Mouse (Mus musculus): Measurements from ENCODE around the gene Eif4h. TPM values are rescaled to one million over a fixed set of nuclear protein-coding genes. Genes with fewer than 3 reads are reported as not detected.

Gene Eif4h
- polyA plus RNA-seq, 1 experiment: 293 TPM

GRCm38 (mm10) chr5:134611810-134612521 lies 27.3 kb downstream of the Eif4h start:
- no peak overlapping the region for H3K4me3 ChIP-seq
- no peak overlapping the region for H3K4me2 ChIP-seq (ENCODE audit: low read depth)
- no peaks in the 10 kb centered on the region for H3K79me2 ChIP-seq (ENCODE audit: control insufficient read depth, insufficient read depth)
- no peaks in the 10 kb centered on the region for H3K27me3 ChIP-seq (ENCODE audit: control insufficient read depth, insufficient read depth, insufficient read length)
- peak in 1 of 3 experiments; percentile 36 for TF ChIP-seq MYOD1 (IDR thresholded peaks at IDR 0.05; ENCODE audit: control insufficient read depth in 1 of 3, insufficient read length in 2 of 3, low read depth in 2 of 3)
- no peak for TF ChIP-seq SRF (IDR thresholded peaks at IDR 0.05; ENCODE audit: control insufficient read depth, insufficient read length, low read depth)
- no peak overlapping the region for H3ac ChIP-seq (ENCODE audit: control insufficient read depth, insufficient read length)
- H3K36me3 ChIP-seq (ENCODE audit: control insufficient read depth, insufficient read depth): peaks cover 4% of the 10 kb centered on the region

DNA sequence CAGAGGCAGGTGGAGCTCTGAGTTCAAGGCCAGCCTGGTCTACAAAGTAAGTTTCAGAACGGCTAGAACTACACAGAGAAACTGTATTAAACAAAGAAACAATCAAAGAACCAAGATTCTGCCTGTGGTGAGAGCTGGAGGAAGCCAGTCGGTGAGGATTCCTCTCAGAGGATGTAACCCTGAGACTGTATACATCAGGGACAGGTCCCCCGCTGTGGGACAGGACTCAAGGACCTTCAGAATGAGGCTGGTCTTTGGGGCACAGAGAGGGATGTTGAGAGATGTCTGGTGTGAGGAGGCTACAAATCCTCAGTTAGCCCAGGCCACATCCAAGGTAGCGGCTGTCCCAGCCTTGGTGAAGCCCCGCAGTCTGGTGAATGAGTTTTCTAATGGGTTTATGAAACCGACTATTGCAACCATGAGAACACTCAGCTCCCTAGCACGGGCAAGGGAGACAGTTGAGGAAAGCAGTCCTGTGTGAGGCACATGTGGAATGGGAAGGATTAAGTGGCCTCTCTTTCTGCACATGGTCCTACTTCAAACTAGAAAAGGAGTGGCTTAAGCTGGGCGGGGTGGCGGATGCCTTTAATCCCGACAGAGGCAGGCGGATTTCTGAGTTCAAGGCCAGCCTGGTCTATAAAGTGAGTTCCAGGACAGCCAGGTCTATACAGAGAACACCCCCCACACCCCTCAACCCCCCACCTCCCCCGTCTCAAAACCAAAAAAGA lies 29.2 kb downstream of the Eif4h start:
- Histone ChIP-seq H3K27me3 (ENCODE audit: control insufficient read depth, insufficient read depth, insufficient read length) (no peaks in the 10 kb centered on the region), H3K4me2 (ENCODE audit: low read depth) (no peak overlapping the region), H3K36me3 (ENCODE audit: control insufficient read depth, insufficient read depth) (no peaks in the 10 kb centered on the region), H3ac (ENCODE audit: control insufficient read depth, insufficient read length) (no peak overlapping the region), H3K4me3 (no peak overlapping the region), H3K79me2 (ENCODE audit: control insufficient read depth, insufficient read depth) (no peaks in the 10 kb centered on the region)
- TF ChIP-seq TCF12 (IDR thresholded peaks at IDR 0.05; ENCODE audit: insufficient read depth, poor library complexity, severe bottlenecking): no peak
- no peak for TF ChIP-seq USF1 (IDR thresholded peaks at IDR 0.05; ENCODE audit: low read depth)
- no peak for TF ChIP-seq E2F4 (IDR thresholded peaks at IDR 0.05; ENCODE audit: insufficient read depth)
- TF ChIP-seq POLR2AphosphoS2 (IDR thresholded peaks at IDR 0.05; ENCODE audit: insufficient read length, low read depth): no peak
- no peak for TF ChIP-seq TCF3 (IDR thresholded peaks at IDR 0.05; ENCODE audit: insufficient read length, low read depth)
- TF ChIP-seq CEBPB (IDR thresholded peaks at IDR 0.05; ENCODE audit: insufficient read depth, poor library complexity, severe bottlenecking): no peak

DNA sequence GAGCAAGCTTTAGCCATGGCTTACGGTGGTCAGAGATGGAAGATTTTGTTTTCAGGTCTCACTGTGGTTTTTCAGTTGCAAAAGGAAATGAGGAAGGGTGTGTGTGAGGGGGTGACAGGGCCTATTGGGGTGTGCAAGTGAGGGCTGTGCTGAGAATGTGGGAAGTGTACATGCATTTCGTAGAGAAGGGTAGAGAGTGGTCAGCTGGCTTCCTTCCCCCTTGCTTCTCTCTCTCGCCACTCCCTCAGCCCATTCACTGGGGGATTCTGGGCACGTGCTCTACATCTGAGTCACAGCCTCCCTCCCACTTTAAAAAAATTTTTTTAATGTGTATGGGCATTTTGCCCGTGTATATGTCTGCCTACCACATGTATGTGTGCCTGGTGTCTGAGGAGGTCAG lies 32.2 kb downstream of the Eif4h start:
- no peaks in the 10 kb centered on the region for H3K27me3 ChIP-seq (ENCODE audit: control insufficient read depth, insufficient read depth, insufficient read length)
- H3K79me2 ChIP-seq (ENCODE audit: control insufficient read depth, insufficient read depth): no peaks in the 10 kb centered on the region
- TF ChIP-seq MAX (IDR thresholded peaks at IDR 0.05; ENCODE audit: low read depth): no peak
- TF ChIP-seq USF1 (IDR thresholded peaks at IDR 0.05; ENCODE audit: low read depth): peak; percentile 71
- no peak overlapping the region for H3K4me2 ChIP-seq (ENCODE audit: low read depth)
- H3K36me3 ChIP-seq (ENCODE audit: control insufficient read depth, insufficient read depth): no peaks in the 10 kb centered on the region
- H3K4me3 ChIP-seq: no peak overlapping the region
- H3ac ChIP-seq (ENCODE audit: control insufficient read depth, insufficient read length): no peak overlapping the region

DNA sequence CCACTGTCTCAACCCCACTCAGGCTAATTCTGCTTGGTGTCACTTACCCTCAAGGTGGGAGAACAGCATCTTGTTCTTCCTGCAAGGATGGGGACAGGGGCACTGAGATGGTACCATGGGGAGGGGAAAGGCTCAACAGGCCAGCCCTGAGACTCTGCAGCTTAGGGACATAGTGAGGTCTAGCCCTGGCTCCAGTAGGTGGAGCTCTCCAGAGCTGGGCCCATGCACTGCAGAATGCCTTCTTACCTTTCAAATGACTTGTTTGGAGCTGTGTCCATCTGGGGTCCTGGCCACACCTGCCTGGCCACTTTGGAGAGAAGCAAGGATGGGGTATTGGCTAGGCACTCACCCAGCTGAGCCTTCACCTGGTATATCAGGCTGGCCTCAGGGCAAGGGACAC lies 33.0 kb downstream of the Eif4h start:
- no peaks in the 10 kb centered on the region for H3K27me3 ChIP-seq (ENCODE audit: control insufficient read depth, insufficient read depth, insufficient read length)
- H3K79me2 ChIP-seq (ENCODE audit: control insufficient read depth, insufficient read depth): no peaks in the 10 kb centered on the region
- no peak for TF ChIP-seq REST (IDR thresholded peaks at IDR 0.05; ENCODE audit: insufficient read depth, insufficient read length)
- TF ChIP-seq MAX (IDR thresholded peaks at IDR 0.05; ENCODE audit: low read depth): no peak
- TF ChIP-seq MYOG (IDR thresholded peaks at IDR 0.05; ENCODE audit: control insufficient read depth in 1 of 3, insufficient read depth in 1 of 3, insufficient read length in 2 of 3, low read depth in 2 of 3): no peak
- no peak for TF ChIP-seq TCF12 (IDR thresholded peaks at IDR 0.05; ENCODE audit: insufficient read depth, poor library complexity, severe bottlenecking)
- no peak for TF ChIP-seq E2F4 (IDR thresholded peaks at IDR 0.05; ENCODE audit: insufficient read depth)
- TF ChIP-seq POLR2A (IDR thresholded peaks at IDR 0.05; ENCODE audit: insufficient read length, low read depth): no peak
- no peak overlapping the region for H3K4me3 ChIP-seq
- H3K4me2 ChIP-seq (ENCODE audit: low read depth): no peak overlapping the region
- H3ac ChIP-seq (ENCODE audit: control insufficient read depth, insufficient read length): no peak overlapping the region
- H3K36me3 ChIP-seq (ENCODE audit: control insufficient read depth, insufficient read depth): no peaks in the 10 kb centered on the region

DNA sequence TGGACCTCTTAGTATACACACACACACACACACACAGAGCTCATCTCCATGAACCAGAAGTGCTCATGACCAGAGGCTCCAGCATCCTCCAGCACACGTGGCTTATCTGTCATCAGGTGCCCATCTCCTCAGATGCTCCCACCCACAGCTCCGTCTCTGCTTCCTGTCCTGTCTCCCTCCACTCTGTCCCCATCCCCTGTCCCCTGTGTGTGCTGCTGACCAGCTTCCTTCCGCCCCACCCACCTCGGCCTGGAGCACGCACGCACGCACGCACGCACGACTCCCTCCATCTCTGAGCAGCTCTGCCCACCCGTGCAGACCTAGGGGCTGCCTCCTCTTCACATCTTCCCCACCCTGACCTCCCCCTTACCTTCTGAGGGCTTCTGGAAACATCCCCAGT lies 34.9 kb downstream of the Eif4h start:
- TF ChIP-seq E2F4 (IDR thresholded peaks at IDR 0.05; ENCODE audit: insufficient read depth) (no peak), POLR2AphosphoS2 (IDR thresholded peaks at IDR 0.05; ENCODE audit: insufficient read length, low read depth) (no peak), TCF12 (IDR thresholded peaks at IDR 0.05; ENCODE audit: insufficient read depth, poor library complexity, severe bottlenecking) (no peak), POLR2A (IDR thresholded peaks at IDR 0.05; ENCODE audit: insufficient read length, low read depth) (no peak), MYOG (IDR thresholded peaks at IDR 0.05; ENCODE audit: control insufficient read depth in 1 of 3, insufficient read depth in 1 of 3, insufficient read length in 2 of 3, low read depth in 2 of 3) (no peak), REST (IDR thresholded peaks at IDR 0.05; ENCODE audit: insufficient read depth, insufficient read length) (no peak), MAX (IDR thresholded peaks at IDR 0.05; ENCODE audit: low read depth) (no peak), CEBPB (IDR thresholded peaks at IDR 0.05; ENCODE audit: insufficient read depth, poor library complexity, severe bottlenecking) (no peak), SRF (IDR thresholded peaks at IDR 0.05; ENCODE audit: control insufficient read depth, insufficient read length, low read depth) (no peak), USF1 (IDR thresholded peaks at IDR 0.05; ENCODE audit: low read depth) (no peak), MYOD1 (IDR thresholded peaks at IDR 0.05; ENCODE audit: control insufficient read depth in 1 of 3, insufficient read length in 2 of 3, low read depth in 2 of 3) (no peak), TCF3 (IDR thresholded peaks at IDR 0.05; ENCODE audit: insufficient read length, low read depth) (no peak)
- Histone ChIP-seq H3K4me2 (ENCODE audit: low read depth) (no peak overlapping the region), H3K27me3 (ENCODE audit: control insufficient read depth, insufficient read depth, insufficient read length) (no peaks in the 10 kb centered on the region), H3K36me3 (ENCODE audit: control insufficient read depth, insufficient read depth) (no peaks in the 10 kb centered on the region), H3K4me3 (no peak overlapping the region), H3ac (ENCODE audit: control insufficient read depth, insufficient read length) (no peak overlapping the region), H3K79me2 (ENCODE audit: control insufficient read depth, insufficient read depth) (no peaks in the 10 kb centered on the region)
